Mouse (Mus musculus): Measurements from ENCODE around the gene Arcn1.

GRCm38 (mm10) chr9:44801669-44802068, 34.0 kb upstream of the Arcn1 start:
- no peak for TF ChIP-seq TAL1 (IDR thresholded peaks at IDR 0.05; ENCODE audit: low read length)
- no peak for TF ChIP-seq GATA1 (IDR thresholded peaks at IDR 0.05; ENCODE audit: low read length)

All from erythroblast, embryonic 14.5 days (primary cell).